In the genomic region with DNA sequence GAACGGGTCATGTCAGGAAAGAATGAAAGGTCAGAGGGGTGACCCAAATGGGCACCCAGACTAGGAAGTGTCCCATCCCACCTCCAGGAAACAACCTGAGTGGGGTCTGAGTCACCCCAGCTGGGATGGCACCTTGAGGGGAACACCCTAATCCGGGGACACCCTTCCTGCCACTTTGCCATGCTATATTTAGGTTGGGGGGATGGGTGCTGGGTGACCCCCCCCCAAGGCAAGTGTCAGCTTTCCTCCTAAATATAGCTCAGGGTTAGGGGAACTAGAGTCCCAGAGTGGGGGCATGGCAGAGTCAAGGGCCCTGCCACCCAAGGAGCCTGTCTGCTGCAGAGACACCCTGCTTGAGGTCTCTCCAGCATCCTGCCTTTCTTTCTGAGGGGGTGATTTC, we compare ENCODE assay signal across 32 mouse cellular contexts. TPM values are rescaled to one million over a fixed set of nuclear protein-coding genes. Genes with fewer than 3 reads are reported as not detected.
DNase-seq lines count a peak whose midpoint lies in the region; ATAC-seq and TF ChIP-seq lines count a peak whose summit lies in the region.
"Had no signal": no experiment of that assay in that cellular context is flagged by ENCODE, and none has a peak within 500 bp of the region (broad histone marks: within the 10 kb centered on the region; RNA-seq: fewer than 3 reads in every experiment).

No protein-coding gene starts in this region.

- H3K4me1 ChIP-seq in heart, adult 2 months (ENCODE audit: control insufficient read depth, insufficient read depth, low read length): no peaks in the 10 kb centered on the region
- peaks cover 6% of the 10 kb centered on the region for H3K4me1 ChIP-seq in ES-Bruce4 (ENCODE audit: control insufficient read depth, insufficient read depth, low read length)
- peaks cover 23% of the 10 kb centered on the region for H3K4me1 ChIP-seq in hindbrain, embryonic 10.5 days (replicated peaks)

- no peak for TF ChIP-seq CTCF in heart, adult 2 months (IDR thresholded peaks at IDR 0.05)
- TF ChIP-seq CTCF in ES-Bruce4 (IDR thresholded peaks at IDR 0.05; ENCODE audit: low read depth, low read length): no peak

- H3K27ac ChIP-seq in heart, adult 2 months: no peak overlapping the region
- H3K27ac ChIP-seq in ES-Bruce4 (ENCODE audit: insufficient read depth, low read length): no peak overlapping the region
- H3K27ac ChIP-seq in hindbrain, embryonic 10.5 days: no peak overlapping the region
- H3K27ac ChIP-seq: forebrain, embryonic 13.5 days; hindbrain, embryonic 14.5 days; hindbrain, postnatal 0 days had no signal

- TF ChIP-seq EP300 in heart, adult 2 months (IDR thresholded peaks at IDR 0.05; ENCODE audit: insufficient read depth, low read depth, low read length): no peak
- no peak for TF ChIP-seq EP300 in ES-Bruce4 (IDR thresholded peaks at IDR 0.05; ENCODE audit: insufficient read depth, low read depth, low read length)

- no peak for ATAC-seq in megakaryocyte-erythroid progenitor cell, adult 5-6 weeks (replicated peaks; ENCODE audit: low FRiP score, low TSS enrichment, poor library complexity, severe bottlenecking)
- ATAC-seq: inflammation-experienced regulatory T-cells, adult 6 months had no signal

- no peak overlapping the region for H3K4me3 ChIP-seq in heart, adult 2 months
- H3K4me3 ChIP-seq in ES-Bruce4 (ENCODE audit: low read depth, low read length): no peak overlapping the region
- no peak overlapping the region for H3K4me3 ChIP-seq in hindbrain, embryonic 10.5 days
- H3K4me3 ChIP-seq: erythroblast, embryonic 14.5 days had no signal

- peaks cover 6% of the 10 kb centered on the region for H3K27me3 ChIP-seq in heart, adult 2 months (ENCODE audit: control insufficient read depth, insufficient read depth, low read length)
- H3K27me3 ChIP-seq in ES-Bruce4 (ENCODE audit: control insufficient read depth, insufficient read depth, low read length, poor library complexity, severe bottlenecking): no peaks in the 10 kb centered on the region
- peaks cover 100% of the 10 kb centered on the region for H3K27me3 ChIP-seq in hindbrain, embryonic 10.5 days (ENCODE audit: insufficient read depth, poor library complexity, severe bottlenecking)

- no peak for TF ChIP-seq POLR2A in heart, adult 2 months (IDR thresholded peaks at IDR 0.05; ENCODE audit: insufficient read depth, low read depth, low read length)
- no peak for TF ChIP-seq POLR2A in ES-Bruce4 (IDR thresholded peaks at IDR 0.05; ENCODE audit: insufficient read depth, low read length)

- H3K79me2 ChIP-seq in heart, adult 2 months (replicated peaks; ENCODE audit: control insufficient read depth, insufficient read depth, low read length): no peaks in the 10 kb centered on the region

- peak; percentile 91 for DNase-seq in heart, adult 11 months
- no peak for DNase-seq in heart, adult 2 months
- peak; percentile 67 to 76 for DNase-seq in gastrocnemius, adult 8-10 months (ENCODE audit: low spot score in 2 of 2)
- peak; percentile 78 for DNase-seq in gastrocnemius, postnatal 25 days
- DNase-seq in hindbrain, embryonic 10.5 days (ENCODE audit: low spot score): no peak
- DNase-seq: adrenal gland, adult 2 months; adrenal gland, postnatal 14 days; B cell, adult 2 months; cerebellum, adult 11 months; cerebellum, adult 2 months; cerebellum, postnatal 36 days; heart, adult 18-20 months; heart, postnatal 36 days; kidney, adult 18-20 months had no signal

- intact Hi-C loops in heart, adult 2 months (cut with DNase I): no loop called here

- 35% methylated on average over 2 of the region's 2 CpGs for WGBS in heart, adult 2 months
- 80% methylated on average over 2 of the region's 2 CpGs for WGBS in hindbrain, embryonic 10.5 days

- no peaks in the 10 kb centered on the region for H3K36me3 ChIP-seq in heart, adult 2 months (ENCODE audit: control insufficient read depth, insufficient read depth, low read length)
- no peaks in the 10 kb centered on the region for H3K36me3 ChIP-seq in ES-Bruce4 (ENCODE audit: control insufficient read depth, insufficient read depth, low read length, poor library complexity, severe bottlenecking)
- no peaks in the 10 kb centered on the region for H3K36me3 ChIP-seq in hindbrain, embryonic 10.5 days
- H3K36me3 ChIP-seq: embryonic facial prominence, embryonic 10.5 days; embryonic facial prominence, embryonic 13.5 days; heart, embryonic 15.5 days had no signal

- H3K9me3 ChIP-seq in ES-Bruce4 (replicated peaks; ENCODE audit: control insufficient read depth, insufficient read depth, low read length, poor library complexity, severe bottlenecking): no peaks in the 10 kb centered on the region
- H3K9me3 ChIP-seq in hindbrain, embryonic 10.5 days: no peaks in the 10 kb centered on the region
- H3K9me3 ChIP-seq: embryonic facial prominence, embryonic 10.5 days; embryonic facial prominence, embryonic 13.5 days; forebrain, embryonic 13.5 days; heart, embryonic 15.5 days had no signal

- H3K9ac ChIP-seq in heart, adult 2 months (ENCODE audit: low read depth, low read length): no peak overlapping the region
- H3K9ac ChIP-seq in ES-Bruce4 (ENCODE audit: low read depth, poor library complexity, severe bottlenecking): peak overlapping the region; percentile 87; the same call in 1 of the 2 replicates

RNA-seq across cellular contexts. Expression of gene Ntf5, which starts 1.1 kb away (rescaled TPM):
- total RNA-seq in heart, adult 2 months (2021): under 1 TPM; 0.11 to 0.50 TPM
- 0.32 and 0.43 TPM in 2 replicates for polyA plus RNA-seq in heart, adult 2 months (2012; rRNA removed)
- 5.0 and 5.2 TPM in 2 replicates for polyA plus RNA-seq in ES-Bruce4 (2011; ENCODE audit: insufficient read depth, insufficient read length, low read depth, missing spikeins)
- 1 to 10 TPM; 3.7 to 4.9 (median 4.3) TPM for total RNA-seq in gastrocnemius, adult 8-10 months (2022)
- total RNA-seq in gastrocnemius, postnatal 25 days (2021): 1 to 10 TPM; 3.9 to 6.6 TPM
- polyA plus RNA-seq in hindbrain, embryonic 10.5 days (2016; fragmentation: Nextera tagmentation; extraction: Ambion mirVana): 1.0 and 1.1 TPM in 2 replicates
- total RNA-seq in megakaryocyte-erythroid progenitor cell, adult 5-6 weeks (2014; fragmentation: Nextera tagmentation): not detected in 2 replicates
- total RNA-seq in megakaryocyte-erythroid progenitor cell, adult 5-6 weeks (2017): not detected in 2 replicates
- total RNA-seq: adrenal gland, adult 2 months; adrenal gland, postnatal 14 days had no signal
- polyA plus RNA-seq: adrenal gland, adult 2 months; erythroblast, embryonic 14.5 days; forebrain, embryonic 13.5 days had no signal

RNA-seq across cellular contexts. Expression of gene Kcna7, which starts 7.0 kb away (rescaled TPM):
- total RNA-seq in heart, adult 2 months (2021): 1 to 10 TPM; 5.9 to 6.0 TPM
- polyA plus RNA-seq in heart, adult 2 months (2012; rRNA removed): 6.7 and 7.6 TPM in 2 replicates
- polyA plus RNA-seq in ES-Bruce4 (2011; ENCODE audit: insufficient read depth, insufficient read length, low read depth, missing spikeins): 0.41 TPM in 1 of 2 replicates, not detected in the other
- 10 to 100 TPM; 78.8 to 94.6 (median 88.3) TPM for total RNA-seq in gastrocnemius, adult 8-10 months (2022)
- 100 to 1,000 TPM in 1 of 2 experiments, 10 to 100 TPM in 1; 73.7 to 107 TPM for total RNA-seq in gastrocnemius, postnatal 25 days (2021)
- 0.07 TPM in 1 of 2 replicates, not detected in the other for polyA plus RNA-seq in hindbrain, embryonic 10.5 days (2016; fragmentation: Nextera tagmentation; extraction: Ambion mirVana)
- not detected in 2 replicates for total RNA-seq in megakaryocyte-erythroid progenitor cell, adult 5-6 weeks (2014; fragmentation: Nextera tagmentation)
- not detected in 2 replicates for total RNA-seq in megakaryocyte-erythroid progenitor cell, adult 5-6 weeks (2017)
- total RNA-seq: adrenal gland, adult 2 months; adrenal gland, postnatal 14 days; MEL had no signal
- polyA plus RNA-seq: adrenal gland, adult 2 months; cerebellum, adult 2 months; cortical plate, adult 2 months; embryonic facial prominence, embryonic 10.5 days; embryonic facial prominence, embryonic 13.5 days; erythroblast, embryonic 14.5 days; forebrain, embryonic 13.5 days; forebrain, embryonic 16.5 days; hindbrain, embryonic 11.5 days; hindbrain, embryonic 14.5 days; hindbrain, postnatal 0 days; inflammation-experienced regulatory T-cells, adult 6 months had no signal

RNA-seq across cellular contexts. Expression of gene Lhb, which starts 8.2 kb away (rescaled TPM):
- total RNA-seq in heart, adult 2 months (2021): not detected
- polyA plus RNA-seq in heart, adult 2 months (2012; rRNA removed): 0.84 TPM in 1 of 2 replicates, not detected in the other
- polyA plus RNA-seq in ES-Bruce4 (2011; ENCODE audit: insufficient read depth, insufficient read length, low read depth, missing spikeins): not detected in 2 replicates
- total RNA-seq in gastrocnemius, adult 8-10 months (2022): under 1 TPM in 2 of 4 experiments, not detected in 2; 0.46 to 0.61 TPM
- total RNA-seq in gastrocnemius, postnatal 25 days (2021): 1 to 10 TPM in 1 of 2 experiments, not detected in 1; 1.6 TPM
- 0.60 and 1.5 TPM in 2 replicates for polyA plus RNA-seq in hindbrain, embryonic 10.5 days (2016; fragmentation: Nextera tagmentation; extraction: Ambion mirVana)
- not detected in 2 replicates for total RNA-seq in megakaryocyte-erythroid progenitor cell, adult 5-6 weeks (2014; fragmentation: Nextera tagmentation)
- total RNA-seq in megakaryocyte-erythroid progenitor cell, adult 5-6 weeks (2017): not detected in 2 replicates
- total RNA-seq: adrenal gland, adult 2 months; adrenal gland, postnatal 14 days; adrenal gland, postnatal 4 days; CH12.LX; heart, adult 18-20 months; heart, postnatal 10 days; heart, postnatal 36 days; hindbrain, postnatal 0 days had no signal
- polyA plus RNA-seq: adrenal gland, adult 2 months; erythroblast, embryonic 14.5 days; heart, embryonic 15.5 days; hindbrain, embryonic 11.5 days; inflammation-experienced regulatory T-cells, adult 6 months; intestine, embryonic 16.5 days had no signal

RNA-seq across cellular contexts. Expression of gene Snrnp70, which starts 16.9 kb away (rescaled TPM):
- 10 to 100 TPM; 85.0 to 99.5 TPM for total RNA-seq in heart, adult 2 months (2021)
- polyA plus RNA-seq in heart, adult 2 months (2012; rRNA removed): 117 and 151 TPM in 2 replicates
- 686 and 799 TPM in 2 replicates for polyA plus RNA-seq in ES-Bruce4 (2011; ENCODE audit: insufficient read depth, insufficient read length, low read depth, missing spikeins)
- total RNA-seq in gastrocnemius, adult 8-10 months (2022): 10 to 100 TPM; 45.4 to 74.5 (median 59.9) TPM
- 10 to 100 TPM; 76.1 to 78.0 TPM for total RNA-seq in gastrocnemius, postnatal 25 days (2021)
- polyA plus RNA-seq in hindbrain, embryonic 10.5 days (2016; fragmentation: Nextera tagmentation; extraction: Ambion mirVana): 223 and 271 TPM in 2 replicates
- 350 and 415 TPM in 2 replicates for total RNA-seq in megakaryocyte-erythroid progenitor cell, adult 5-6 weeks (2014; fragmentation: Nextera tagmentation)
- 478 and 585 TPM in 2 replicates for total RNA-seq in megakaryocyte-erythroid progenitor cell, adult 5-6 weeks (2017)

RNA-seq across cellular contexts. Expression of gene Gys1, which starts 22.2 kb away (rescaled TPM):
- total RNA-seq in heart, adult 2 months (2021): 100 to 1,000 TPM in 1 of 2 experiments, 10 to 100 TPM in 1; 96.9 to 115 TPM
- polyA plus RNA-seq in heart, adult 2 months (2012; rRNA removed): 111 and 135 TPM in 2 replicates
- 24.4 and 26.7 TPM in 2 replicates for polyA plus RNA-seq in ES-Bruce4 (2011; ENCODE audit: insufficient read depth, insufficient read length, low read depth, missing spikeins)
- 100 to 1,000 TPM; 265 to 308 (median 299) TPM for total RNA-seq in gastrocnemius, adult 8-10 months (2022)
- 100 to 1,000 TPM; 243 to 327 TPM for total RNA-seq in gastrocnemius, postnatal 25 days (2021)
- polyA plus RNA-seq in hindbrain, embryonic 10.5 days (2016; fragmentation: Nextera tagmentation; extraction: Ambion mirVana): 43.2 and 45.7 TPM in 2 replicates
- 5.9 and 6.2 TPM in 2 replicates for total RNA-seq in megakaryocyte-erythroid progenitor cell, adult 5-6 weeks (2014; fragmentation: Nextera tagmentation)
- 3.4 and 4.6 TPM in 2 replicates for total RNA-seq in megakaryocyte-erythroid progenitor cell, adult 5-6 weeks (2017)

Comparison
In these comparisons a context has a peak if more than half of its experiments do, and no peak if none do; other contexts are left out.
1. DNase-seq: peak in heart, adult 11 months (single experiment), gastrocnemius, adult 8-10 months (2 of 2) and gastrocnemius, postnatal 25 days (single experiment); none in heart, adult 2 months (0 of 2) and hindbrain, embryonic 10.5 days (single experiment).
2. RNA of gene Kcna7, which starts 7.0 kb away (total RNA-seq): 73.7 to 107 TPM in gastrocnemius, postnatal 25 days and 78.8 to 94.6 TPM in gastrocnemius, adult 8-10 months; 5.9 to 6.0 TPM in heart, adult 2 months and not detected in megakaryocyte-erythroid progenitor cell, adult 5-6 weeks; every median in the first group is over 10 times any median in the second.